Mouse (Mus musculus) macrophage (primary cell): Measurements from ENCODE around the gene Cir1. TPM values are rescaled to one million over a fixed set of nuclear protein-coding genes. Genes with fewer than 3 reads are reported as not detected.

Experiments
- H3K27ac ChIP-seq: fragments of 350-480 bp; formaldehyde crosslinking; 2 replicates; pipeline ENCODE4 v1.9.0; 2021
- H3K36me3 ChIP-seq: fragments of 350-480 bp; formaldehyde crosslinking; 2 replicates; pipeline ENCODE4 v1.9.0; 2021; ENCODE audit errors: inconsistent target
- H3K4me3 ChIP-seq: fragments of 350-480 bp; formaldehyde crosslinking; 2 replicates; pipeline ENCODE4 v1.9.0; 2021; ENCODE audit errors: inconsistent target
- H3K79me2 ChIP-seq: fragments of 350-480 bp; formaldehyde crosslinking; 2 replicates; pipeline ENCODE4 v1.9.0; 2021; ENCODE audit errors: inconsistent target
- WGBS: methylation state at CpG from one replicate; pipeline ENCODE4 v1.1.7; 2026; ENCODE audit warnings: inconsistent platforms; ENCODE audit not compliant: missing documents; 5-methylcytosine and 5-hydroxymethylcytosine counted together
- polyA plus RNA-seq: library from polyadenylated mRNA; stranded (reverse); fragments of 250-400 nt; gene quantifications from 3 replicates; pipeline ENCODE4 v1.2.4, GENCODE M21; 2018; ENCODE audit warnings: inconsistent platforms

Gene Cir1
- polyA plus RNA-seq, 1 experiment from 2014 or later = 40.4 TPM

DNA sequence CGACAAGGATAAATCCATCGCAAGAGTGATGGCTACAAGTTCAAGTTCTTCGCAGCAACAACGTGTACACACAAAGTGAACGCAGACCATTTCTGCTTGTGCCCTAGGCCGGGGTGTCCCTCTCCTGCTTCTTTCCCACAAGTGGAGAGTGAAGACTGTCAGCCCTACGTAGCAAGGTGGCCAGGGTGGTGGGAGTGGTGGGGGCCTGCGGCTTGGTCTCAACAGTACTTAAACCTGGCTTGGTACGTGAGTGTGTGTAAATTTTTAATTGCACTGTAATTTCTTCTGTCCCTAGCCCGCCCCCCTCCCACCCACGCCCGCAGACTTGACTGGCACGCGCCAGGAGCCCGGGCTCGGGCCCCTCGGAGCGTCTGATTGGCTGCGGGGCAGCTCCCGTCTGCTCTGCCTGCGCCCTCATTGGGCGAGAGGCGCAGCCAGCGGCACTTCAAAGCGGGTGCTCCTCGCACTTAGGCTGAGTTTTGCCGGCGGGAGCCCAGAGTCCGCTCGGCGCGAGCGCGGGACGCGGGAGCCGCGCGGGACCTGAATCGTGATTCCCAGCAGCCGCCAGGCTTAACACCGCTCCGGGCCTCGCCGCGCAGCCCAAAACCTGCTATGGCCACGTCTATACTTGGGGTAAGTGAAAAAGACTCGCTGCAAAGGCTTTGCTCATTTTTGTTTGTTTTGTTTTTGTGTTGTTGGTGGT lies 40.9 kb downstream of the Cir1 start, which contains the start of gene Sp9:
TSS of gene Sp9 (plus strand) at position 467 of the 703 bp plus-strand sequence.
- Histone ChIP-seq H3K36me3 (no peaks in the 10 kb centered on the region), H3K79me2 (no peaks in the 10 kb centered on the region), H3K4me3 (no peak within 1 kb of the TSS), H3K27ac (no peak within 1 kb of the TSS)
- 3% methylated on average over 48 of the region's 48 CpGs for WGBS

DNA sequence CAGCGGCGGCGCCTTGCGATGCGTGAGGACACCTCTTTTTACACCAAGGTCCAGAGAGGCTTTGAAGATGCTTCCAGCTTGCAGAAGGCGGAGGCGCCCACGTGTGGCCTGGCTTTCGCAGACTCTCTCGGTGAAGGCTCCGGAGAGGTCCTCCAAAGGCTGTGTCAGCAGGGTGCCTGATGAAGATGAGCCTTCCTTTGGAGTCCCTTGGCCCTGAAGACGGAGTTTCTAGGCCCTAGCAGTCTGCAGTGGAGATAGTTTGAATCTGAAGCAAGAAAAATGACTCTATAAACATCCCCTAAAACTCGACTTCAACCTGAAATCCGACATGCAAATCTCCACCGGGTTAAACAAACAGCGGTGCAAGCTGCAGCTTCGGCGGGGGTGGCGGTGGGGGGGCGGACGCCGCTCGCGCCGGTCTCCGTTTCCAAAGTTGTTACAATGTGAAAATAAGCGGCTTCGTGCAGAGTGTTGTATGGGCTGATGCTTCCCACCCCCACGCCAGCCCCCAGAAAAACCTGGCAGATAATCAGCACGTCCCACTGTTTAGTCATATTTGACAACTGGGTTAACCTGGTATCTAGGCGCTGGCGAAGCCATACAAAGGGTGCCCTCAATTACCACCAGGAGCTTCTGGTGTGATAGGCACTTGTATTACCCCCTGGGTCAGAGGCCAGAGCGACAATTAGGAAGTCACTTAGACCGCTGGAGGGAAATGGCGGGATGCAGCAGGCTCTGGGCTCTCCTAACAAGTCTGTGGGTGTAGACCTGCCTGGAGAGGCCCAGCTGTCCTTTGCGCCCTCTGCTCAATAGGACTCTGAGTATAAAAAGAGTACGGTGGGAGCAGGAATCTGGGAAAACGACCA lies 41.7 kb downstream of the Cir1 start:
- Histone ChIP-seq H3K27ac (no peak overlapping the region), H3K79me2 (no peaks in the 10 kb centered on the region), H3K4me3 (no peak overlapping the region), H3K36me3 (no peaks in the 10 kb centered on the region)
- WGBS = 7% methylated on average over 38 of the region's 38 CpGs

GRCm38 (mm10) chr2:73270071-73270592 lies 42.4 kb downstream of the Cir1 start:
- Histone ChIP-seq H3K27ac (no peak overlapping the region), H3K4me3 (no peak overlapping the region), H3K36me3 (no peaks in the 10 kb centered on the region), H3K79me2 (no peaks in the 10 kb centered on the region)
- WGBS = 4% methylated on average over 14 of the region's 14 CpGs

- 3% methylated on average over 13 of the region's 17 CpGs for WGBS
- Histone ChIP-seq H3K79me2 (no peaks in the 10 kb centered on the region), H3K4me3 (no peak overlapping the region), H3K36me3 (no peaks in the 10 kb centered on the region), H3K27ac (no peak overlapping the region)
These were observed 42.8 kb downstream of the Cir1 start for GRCm38 (mm10) chr2:73269666-73270065.

GRCm38 (mm10) chr2:73268836-73269395 lies 43.6 kb downstream of the Cir1 start:
- WGBS = 20% methylated on average over 8 of the region's 8 CpGs
- Histone ChIP-seq H3K36me3 (no peaks in the 10 kb centered on the region), H3K79me2 (no peaks in the 10 kb centered on the region), H3K27ac (no peak overlapping the region), H3K4me3 (no peak overlapping the region)

GRCm38 (mm10) chr2:73268281-73268680 lies 44.2 kb downstream of the Cir1 start:
- 6% methylated on average over 11 of the region's 12 CpGs for WGBS
- no peak overlapping the region for H3K4me3 ChIP-seq
- no peaks in the 10 kb centered on the region for H3K79me2 ChIP-seq
- no peaks in the 10 kb centered on the region for H3K36me3 ChIP-seq
- H3K27ac ChIP-seq = no peak overlapping the region

DNA sequence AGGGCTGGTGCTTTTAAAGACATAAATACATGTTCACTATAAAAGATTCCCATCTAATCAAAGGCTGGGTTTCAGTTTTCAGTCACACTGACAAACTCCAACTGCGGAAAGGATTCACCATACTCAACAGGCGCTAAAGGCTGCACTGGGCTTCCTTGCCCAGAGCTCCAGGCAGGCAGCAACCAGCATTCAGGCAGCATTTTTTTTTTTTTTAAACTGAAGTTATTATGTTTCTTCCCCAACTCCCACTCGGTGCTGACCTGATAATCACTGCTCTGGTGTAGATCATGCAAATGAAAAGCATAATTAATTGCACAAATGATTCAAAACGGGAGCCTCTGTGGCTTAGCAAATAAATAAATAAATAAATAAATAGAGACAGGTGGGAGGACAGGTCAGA lies 44.7 kb downstream of the Cir1 start:
- Histone ChIP-seq H3K79me2 (no peaks in the 10 kb centered on the region), H3K4me3 (no peak overlapping the region), H3K36me3 (no peaks in the 10 kb centered on the region), H3K27ac (no peak overlapping the region)
- 11% methylated on average over 4 of the region's 4 CpGs for WGBS

- Histone ChIP-seq H3K27ac (no peak overlapping the region), H3K79me2 (no peaks in the 10 kb centered on the region), H3K36me3 (no peaks in the 10 kb centered on the region), H3K4me3 (no peak overlapping the region)
- 22% methylated on average over 3 of the region's 3 CpGs for WGBS
These were observed 45.3 kb downstream of the Cir1 start for GRCm38 (mm10) chr2:73267231-73267630.

- H3K27ac ChIP-seq = no peak overlapping the region
- H3K36me3 ChIP-seq = no peaks in the 10 kb centered on the region
- no peak overlapping the region for H3K4me3 ChIP-seq
- H3K79me2 ChIP-seq = no peaks in the 10 kb centered on the region
- WGBS = 43% methylated on average over 1 of the region's 1 CpGs
These were observed 45.9 kb downstream of the Cir1 start for GRCm38 (mm10) chr2:73266623-73267022.

GRCm38 (mm10) chr2:73266011-73266410 lies 46.5 kb downstream of the Cir1 start:
- 13% methylated on average over 5 of the region's 5 CpGs for WGBS
- H3K79me2 ChIP-seq = no peaks in the 10 kb centered on the region
- H3K36me3 ChIP-seq = no peaks in the 10 kb centered on the region
- no peak overlapping the region for H3K27ac ChIP-seq
- H3K4me3 ChIP-seq = no peak overlapping the region

DNA sequence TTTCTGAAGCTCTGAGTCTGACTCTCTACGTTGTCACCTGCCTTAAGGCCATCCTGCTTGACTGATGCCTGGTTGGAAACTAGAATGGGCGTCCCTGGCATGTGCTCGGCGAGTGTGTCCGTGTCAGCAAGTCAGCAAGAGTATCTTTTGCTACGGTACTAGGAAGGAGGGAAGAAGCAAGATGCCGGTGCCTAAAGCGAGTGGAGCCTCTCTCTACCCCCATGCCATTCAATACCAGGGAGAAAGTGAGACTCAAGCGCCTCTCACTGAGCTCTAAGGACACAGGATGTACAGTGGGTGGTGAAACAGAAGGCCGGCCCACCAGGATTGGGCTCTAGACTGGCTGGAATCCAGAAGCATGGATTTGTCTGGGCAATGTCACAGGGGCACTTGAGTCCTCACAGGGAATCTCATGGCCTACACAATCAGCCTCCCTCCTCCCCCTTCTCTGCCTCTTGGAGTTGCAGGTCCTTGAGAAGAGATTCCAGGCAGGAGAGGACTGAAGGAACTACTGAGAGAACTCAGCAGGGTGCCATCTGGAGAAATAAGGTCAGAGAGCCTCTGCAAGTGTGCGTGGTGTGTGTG lies 47.8 kb downstream of the Cir1 start:
- Histone ChIP-seq H3K4me3 (no peak overlapping the region), H3K79me2 (no peaks in the 10 kb centered on the region), H3K36me3 (no peaks in the 10 kb centered on the region), H3K27ac (no peak overlapping the region)
- 7% methylated on average over 10 of the region's 11 CpGs for WGBS

GRCm38 (mm10) chr2:73263794-73264610 lies 48.5 kb downstream of the Cir1 start:
- Histone ChIP-seq H3K79me2 (no peaks in the 10 kb centered on the region), H3K27ac (no peak overlapping the region), H3K36me3 (no peaks in the 10 kb centered on the region), H3K4me3 (no peak overlapping the region)
- WGBS = 6% methylated on average over 38 of the region's 38 CpGs

GRCm38 (mm10) chr2:73263172-73263765 lies 49.2 kb downstream of the Cir1 start:
- WGBS = 24% methylated on average over 15 of the region's 16 CpGs
- no peaks in the 10 kb centered on the region for H3K36me3 ChIP-seq
- no peaks in the 10 kb centered on the region for H3K79me2 ChIP-seq
- no peak overlapping the region for H3K27ac ChIP-seq
- H3K4me3 ChIP-seq = no peak overlapping the region
